Mouse (Mus musculus) heart, postnatal 4 days (tissue): Measurements from ENCODE around the gene Gm15093. TPM values are rescaled to one million over a fixed set of nuclear protein-coding genes. Genes with fewer than 3 reads are reported as not detected.
"Not testable (repeated sequence)": the region's sequence is repeated elsewhere in the genome, so short reads cannot be mapped to it uniquely, and the experiment has no call there.

Experiments used
- DNase-seq: peaks from one replicate; pipeline ENCODE4 v3.0.0; 2021
- total RNA-seq, 2 experiments: library from RNA; stranded (reverse); gene quantifications; 2 replicates each; pipeline ENCODE4 v1.2.3; 2021

Gene Gm15093
- not detected for total RNA-seq

- DNase-seq: not testable (repeated sequence)
Measured at GRCm38 (mm10) chrX:149272077-149272476, at the start of gene Gm15093. TSS of gene Gm15093 (plus strand) at chrX:149272377.

Other genes starting within 250 kb of the Gm15093 start
- gene Ott, start 198.1 kb upstream of the Gm15093 start, total RNA-seq: not detected
- gene Gm15085, start 175.2 kb downstream of the Gm15093 start, total RNA-seq: not detected